In genomic region chr1:52578298-52579056, GRCm38 (mm10) we compare ENCODE assay signal across 8 mouse cellular contexts. TPM values are rescaled to one million over a fixed set of nuclear protein-coding genes. Genes with fewer than 3 reads are reported as not detected.
DNase-seq lines count a peak whose midpoint lies in the region; ATAC-seq and TF ChIP-seq lines count a peak whose summit lies in the region.

No protein-coding gene starts in this region.

- CTCF ChIA-PET in Patski (lab: Charles Lee) = interaction anchor here (1.6 kb wide), 1 partner anchor 41 kb away, joined by 3 read pairs; no protein-coding TSS in a partner anchor

- no peaks in the 10 kb centered on the region for H3K36me3 ChIP-seq in intestine, embryonic 16.5 days (ENCODE audit: control insufficient read depth, insufficient read depth, low read length)
- no peaks in the 10 kb centered on the region for H3K36me3 ChIP-seq in liver, embryonic 16.5 days (ENCODE audit: control insufficient read depth, insufficient read depth)
- H3K36me3 ChIP-seq in neural tube, embryonic 11.5 days (ENCODE audit: control insufficient read depth, insufficient read depth, low read length) = no peaks in the 10 kb centered on the region

- H3K4me2 ChIP-seq in intestine, embryonic 16.5 days (ENCODE audit: low read depth, low read length) = no peak overlapping the region
- peak overlapping the region; percentile 17; the same call in 1 of the 2 replicates for H3K4me2 ChIP-seq in liver, embryonic 16.5 days (ENCODE audit: low read depth, low read length)
- no peak overlapping the region for H3K4me2 ChIP-seq in neural tube, embryonic 11.5 days (ENCODE audit: low read depth)

- no peaks in the 10 kb centered on the region for H3K27me3 ChIP-seq in Patski
- H3K27me3 ChIP-seq in intestine, embryonic 16.5 days (replicated peaks; ENCODE audit: control insufficient read depth, insufficient read depth, low read length) = no peaks in the 10 kb centered on the region
- no peaks in the 10 kb centered on the region for H3K27me3 ChIP-seq in liver, embryonic 16.5 days (ENCODE audit: control insufficient read depth, insufficient read depth, low read depth, low read length)
- H3K27me3 ChIP-seq in neural tube, embryonic 11.5 days (ENCODE audit: control insufficient read depth, insufficient read depth, low read length) = no peaks in the 10 kb centered on the region

- no peak overlapping the region for H3K27ac ChIP-seq in intestine, embryonic 16.5 days (ENCODE audit: low read length)
- H3K27ac ChIP-seq in liver, embryonic 16.5 days (ENCODE audit: low read length) = no peak overlapping the region; the same call in 1 of the 2 replicates
- no peak overlapping the region for H3K27ac ChIP-seq in neural tube, embryonic 11.5 days (ENCODE audit: low read depth, low read length)

- TF ChIP-seq CTCF in Patski (IDR thresholded peaks at IDR 0.05) = no peak

- 39% methylated on average over 5 of the region's 5 CpGs for WGBS in intestine, embryonic 16.5 days
- 11% methylated on average over 5 of the region's 5 CpGs for WGBS in liver, embryonic 16.5 days (ENCODE audit: insufficient replicate concordance)
- 52% methylated on average over 5 of the region's 5 CpGs for WGBS in neural tube, embryonic 11.5 days

- POLR2A ChIA-PET in Patski (lab: Charles Lee) = no interaction called here

- H3K4me3 ChIP-seq in intestine, embryonic 16.5 days (ENCODE audit: low read length) = no peak overlapping the region
- H3K4me3 ChIP-seq in liver, embryonic 16.5 days (ENCODE audit: low read depth, low read length) = no peak overlapping the region
- no peak overlapping the region for H3K4me3 ChIP-seq in neural tube, embryonic 11.5 days (ENCODE audit: low read depth, low read length)

- peak; percentile 67 for ATAC-seq in Patski
- ATAC-seq in intestine, embryonic 16.5 days = peak; percentile 68; the same call in 1 of the 2 replicates
- ATAC-seq in liver, embryonic 16.5 days (ENCODE audit: low read depth) = peak; percentile 47
- ATAC-seq in neural tube, embryonic 11.5 days (ENCODE audit: insufficient read depth, low FRiP score, low TSS enrichment) = no peak

- peak; percentile 11 for DNase-seq in adrenal gland, postnatal 10 days
- DNase-seq in adrenal gland, postnatal 25 days = no peak
- DNase-seq in Patski (ENCODE audit: low read depth, low spot score) = peak; percentile 20
- DNase-seq in frontal cortex, postnatal 14 days (ENCODE audit: low spot score in 2 of 2) = peak; percentile 16 to 27
- DNase-seq in neural tube, embryonic 11.5 days (ENCODE audit: low spot score) = peak; percentile 42
- DNase-seq in urinary bladder, postnatal 25 days (ENCODE audit: low spot score) = peak; percentile 26

- no peak overlapping the region for H3K9ac ChIP-seq in intestine, embryonic 16.5 days (ENCODE audit: low read depth, low read length)
- no peak overlapping the region for H3K9ac ChIP-seq in liver, embryonic 16.5 days (ENCODE audit: low read depth, low read length)
- no peak overlapping the region for H3K9ac ChIP-seq in neural tube, embryonic 11.5 days (ENCODE audit: low read length)

- H3K9me3 ChIP-seq in intestine, embryonic 16.5 days (ENCODE audit: control insufficient read depth, low read length) = no peaks in the 10 kb centered on the region
- H3K9me3 ChIP-seq in liver, embryonic 16.5 days (replicated peaks; ENCODE audit: control insufficient read depth, low read length) = no peaks in the 10 kb centered on the region
- H3K9me3 ChIP-seq in neural tube, embryonic 11.5 days (ENCODE audit: control insufficient read depth, low read length) = no peaks in the 10 kb centered on the region

- H3K4me1 ChIP-seq in intestine, embryonic 16.5 days (ENCODE audit: control insufficient read depth, insufficient read depth, low read length) = peaks cover 5% of the 10 kb centered on the region
- no peaks in the 10 kb centered on the region; the same call in 1 of the 2 replicates for H3K4me1 ChIP-seq in liver, embryonic 16.5 days (ENCODE audit: control insufficient read depth, low read depth, low read length)
- H3K4me1 ChIP-seq in neural tube, embryonic 11.5 days (ENCODE audit: control insufficient read depth, insufficient read depth, low read length) = no peaks in the 10 kb centered on the region

- in situ Hi-C loops in Patski (cut with MboI; ENCODE audit: low pct_unique_long_range_greater_than_20kb) = no loop called here

RNA-seq across cellular contexts. Expression of gene Nemp2, which starts 52.0 kb away (rescaled TPM):
- total RNA-seq in adrenal gland, postnatal 10 days (2021) = 1 to 10 TPM; 3.1 to 5.4 TPM
- 3.7 and 4.8 TPM in 2 replicates for total RNA-seq in adrenal gland, postnatal 25 days (2021)
- 6.6 TPM for polyA plus RNA-seq in Patski (2021)
- polyA plus RNA-seq in intestine, embryonic 16.5 days (2015; fragmentation: Nextera tagmentation; extraction: Ambion mirVana) = 4.9 and 5.7 TPM in 2 replicates
- polyA plus RNA-seq in liver, embryonic 16.5 days (2015; fragmentation: Nextera tagmentation; extraction: Ambion mirVana) = 1.3 and 1.5 TPM in 2 replicates
- polyA plus RNA-seq in neural tube, embryonic 11.5 days (2014; fragmentation: Nextera tagmentation; extraction: Ambion mirVana) = 9.0 and 11.8 TPM in 2 replicates
